Mouse (Mus musculus): ENCODE data around the gene Acoxl. TPM values are rescaled to one million over a fixed set of nuclear protein-coding genes. Genes with fewer than 3 reads are reported as not detected.

Acoxl gene
- polyA plus RNA-seq, 1 experiment: 1.6 TPM

Other genes with a start within 250 kb of the Acoxl start
- 35.7 and 66.3 TPM in 2 replicates for gene Mal, start 182.2 kb upstream of the Acoxl start, polyA plus RNA-seq (2012; rRNA removed)
- gene Mall, start 108.9 kb upstream of the Acoxl start, polyA plus RNA-seq (2012; rRNA removed): 10.8 and 13.1 TPM in 2 replicates
- 19.9 and 21.3 TPM in 2 replicates for gene Nphp1, start 50.0 kb upstream of the Acoxl start, polyA plus RNA-seq (2012; rRNA removed)
- gene Mtln, start 46.4 kb upstream of the Acoxl start, polyA plus RNA-seq (2012; rRNA removed): 74.5 and 96.6 TPM in 2 replicates
- 0.23 and 0.99 TPM in 2 replicates for gene Bub1, start 7.0 kb upstream of the Acoxl start, polyA plus RNA-seq (2012; rRNA removed)